Mouse (Mus musculus) T-cell, adult 2 months (primary cell): ENCODE data around the gene Prpf38b.
A peak's percentile ranks its signal among the peaks of the same experiment; 100 is the strongest.

Source experiments
- DNase-seq: peaks from one replicate; pipeline ENCODE4 v3.0.0; 2022; ENCODE audit warnings: low spot score

Gene Prpf38b

GRCm38 (mm10) chr3:108911548-108912413, at the start of gene Prpf38b:
TSS of gene Prpf38b (minus strand) at chr3:108911727.
- peak; percentile 95 for DNase-seq

- DNase-seq: no peak
These were observed 49.7 kb upstream of the Prpf38b start for GRCm38 (mm10) chr3:108961226-108961625.

DNA sequence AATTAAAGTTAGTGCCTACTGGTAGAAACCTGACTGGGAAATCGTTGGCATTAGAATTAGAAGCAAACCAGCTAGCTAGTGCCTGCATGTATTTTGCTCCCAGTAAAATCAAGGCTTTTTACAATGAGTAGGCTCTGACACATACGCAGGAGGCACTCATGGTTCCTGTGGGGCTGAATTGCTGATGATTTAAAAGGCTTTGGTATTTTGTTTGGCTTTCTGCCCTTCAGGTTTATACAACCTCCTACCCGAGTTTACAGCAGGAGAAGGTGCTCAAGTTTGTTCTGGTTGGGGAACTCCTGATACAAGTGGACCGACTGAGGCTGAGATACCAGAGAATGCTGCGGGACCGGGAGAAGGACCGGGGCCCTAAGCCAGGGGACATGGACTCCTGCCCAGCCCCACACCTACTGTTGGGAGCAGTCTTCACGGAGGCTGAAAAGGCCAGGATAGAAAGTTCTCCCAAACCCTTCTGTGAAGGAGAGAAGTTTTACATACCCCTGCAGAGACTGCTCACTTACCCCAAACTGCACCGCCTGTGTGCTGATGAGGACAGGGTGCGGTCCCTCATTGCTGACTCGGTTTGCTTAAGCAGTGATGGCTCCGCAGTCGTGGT, 48.3 kb upstream of the Prpf38b start:
- no peak for DNase-seq

DNA sequence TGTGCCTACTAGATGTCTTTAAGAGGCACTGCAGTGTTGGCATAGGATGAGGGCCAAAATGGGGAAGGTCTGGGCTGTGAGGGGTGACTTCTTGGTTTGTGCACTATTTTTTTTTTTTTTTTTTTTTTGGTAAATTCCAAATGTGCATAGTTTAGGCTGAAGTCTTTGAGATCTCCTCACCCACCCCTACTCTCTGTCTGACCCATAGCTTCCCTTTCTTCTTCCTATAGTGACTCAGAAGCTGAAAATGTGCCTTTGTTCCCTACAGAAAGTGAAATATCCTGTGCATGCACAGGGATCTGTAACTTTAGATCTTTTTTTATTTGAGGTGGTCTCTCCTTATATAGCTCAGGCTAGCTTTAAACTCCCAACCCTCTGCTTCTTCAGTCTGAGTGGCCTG, 46.4 kb upstream of the Prpf38b start:
- DNase-seq: no peak

DNA sequence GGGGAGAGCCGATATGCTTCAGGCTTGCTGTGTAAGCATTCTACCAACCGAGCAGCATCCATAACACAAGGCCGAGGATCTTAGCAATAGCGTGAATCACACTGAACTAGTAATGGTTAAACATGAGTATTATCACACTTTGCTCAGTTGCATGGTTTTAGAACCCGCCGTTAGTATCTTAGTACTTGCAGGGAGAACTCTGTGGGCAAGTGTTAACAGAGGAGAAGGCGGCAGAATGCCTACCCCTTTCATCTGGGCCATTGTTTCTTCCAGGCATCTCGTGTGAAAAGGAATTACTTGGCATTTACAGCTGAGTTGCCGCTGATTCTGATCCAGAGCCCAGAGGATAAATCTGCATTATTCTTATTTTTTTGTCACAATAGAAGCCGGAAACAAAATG, 29.5 kb upstream of the Prpf38b start:
- no peak for DNase-seq

DNA sequence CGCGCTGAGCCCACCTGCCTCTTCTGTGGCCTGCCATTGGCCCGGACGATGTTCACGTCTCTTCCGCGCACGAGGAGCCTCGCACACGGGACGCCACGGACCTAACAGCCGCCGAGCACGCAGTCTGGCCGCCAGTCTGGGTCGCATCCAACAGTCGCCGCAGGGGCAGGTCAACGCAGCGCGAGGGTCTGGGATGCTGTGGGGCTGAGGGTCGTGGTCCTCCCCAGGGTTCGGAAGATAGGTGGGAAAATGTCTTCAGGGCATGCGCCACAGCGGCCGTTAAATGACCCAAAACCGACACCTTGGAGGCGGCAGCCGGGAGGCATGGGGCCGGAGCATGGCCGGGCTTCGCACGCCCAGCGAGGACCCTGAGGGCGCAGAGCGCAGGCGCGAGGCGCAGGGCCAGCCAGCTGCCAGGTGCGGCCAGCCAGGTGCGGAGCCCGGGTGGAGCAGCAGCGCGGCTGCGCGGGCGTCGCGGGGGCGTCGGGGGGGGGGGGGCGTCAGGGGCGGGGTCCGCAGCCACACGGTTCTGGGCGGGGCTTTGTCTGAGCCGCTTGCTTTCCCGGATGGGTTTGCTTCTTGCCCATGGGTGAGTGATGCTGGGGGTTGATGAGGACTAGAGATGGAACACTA, 28.6 kb upstream of the Prpf38b start, which contains the start of gene Gm9857:
Gene Gm9857 (minus strand): TSS at position 445 of the 633 bp plus-strand sequence.
- DNase-seq: no peak

DNA sequence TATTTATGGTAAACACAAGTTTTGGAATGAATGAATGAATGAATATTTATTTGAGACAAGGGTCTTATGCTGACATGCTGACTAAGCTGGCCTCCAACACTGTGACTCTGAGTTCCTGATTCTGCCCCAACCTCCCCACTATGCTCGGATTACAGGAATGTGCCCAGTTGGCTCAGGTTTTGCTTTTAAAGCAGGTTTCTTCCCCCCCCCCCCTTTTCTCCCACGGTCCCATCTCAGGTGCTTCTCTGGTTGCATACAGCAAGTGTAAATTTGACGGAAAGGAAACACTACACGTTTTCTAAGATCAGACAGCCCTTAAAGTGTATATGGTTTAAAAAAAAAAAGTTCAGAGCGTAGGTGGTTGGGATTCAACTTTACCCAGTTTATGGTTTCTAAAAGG, 28.0 kb upstream of the Prpf38b start, which contains the start of gene Henmt1:
Gene Henmt1 (plus strand): TSS at position 301 of the 400 bp plus-strand sequence.
- no peak for DNase-seq

- no peak for DNase-seq
These were observed 27.2 kb upstream of the Prpf38b start for GRCm38 (mm10) chr3:108938691-108939090.

DNA sequence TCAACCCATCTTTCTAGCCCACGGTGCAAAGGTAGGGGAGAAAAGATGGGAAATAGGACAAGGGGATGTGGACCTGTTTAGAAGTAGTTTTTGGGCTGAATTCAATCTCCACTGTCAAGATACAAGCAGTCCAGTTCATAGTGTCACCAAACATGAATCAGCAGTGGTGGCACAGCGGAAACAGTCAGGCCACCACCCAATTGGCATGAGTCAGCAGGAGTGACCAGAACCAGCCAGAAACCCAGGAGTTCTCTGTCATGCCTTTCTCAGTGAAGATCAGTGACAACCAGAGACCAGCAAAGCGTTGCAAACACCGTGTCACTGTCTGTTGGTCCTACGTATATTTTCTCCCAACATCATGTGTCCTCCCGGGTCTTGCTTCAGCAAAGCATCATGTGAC, 22.0 kb upstream of the Prpf38b start:
- DNase-seq: no peak

DNA sequence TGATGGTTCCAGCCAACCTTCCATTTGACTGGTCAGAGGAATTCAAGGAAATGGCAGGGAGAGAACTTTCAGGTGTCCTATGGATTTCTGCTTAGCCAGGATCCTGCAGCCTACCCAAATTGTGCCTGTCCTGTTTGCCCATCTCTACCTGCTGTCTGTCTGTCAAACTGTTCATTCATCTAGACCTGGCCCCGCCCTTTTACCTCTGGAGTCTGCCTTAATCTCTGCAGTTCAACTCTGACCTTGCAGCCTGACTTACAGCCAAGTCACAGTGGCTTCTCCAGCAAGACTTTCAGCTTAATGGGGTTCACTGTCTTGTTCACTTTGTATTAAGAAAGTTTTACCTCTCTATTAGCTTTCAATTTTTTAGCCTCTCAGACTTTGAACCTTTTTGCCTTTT, 14.8 kb upstream of the Prpf38b start:
- DNase-seq: no peak

GRCm38 (mm10) chr3:108925677-108926076, 14.2 kb upstream of the Prpf38b start:
- DNase-seq: no peak

DNA sequence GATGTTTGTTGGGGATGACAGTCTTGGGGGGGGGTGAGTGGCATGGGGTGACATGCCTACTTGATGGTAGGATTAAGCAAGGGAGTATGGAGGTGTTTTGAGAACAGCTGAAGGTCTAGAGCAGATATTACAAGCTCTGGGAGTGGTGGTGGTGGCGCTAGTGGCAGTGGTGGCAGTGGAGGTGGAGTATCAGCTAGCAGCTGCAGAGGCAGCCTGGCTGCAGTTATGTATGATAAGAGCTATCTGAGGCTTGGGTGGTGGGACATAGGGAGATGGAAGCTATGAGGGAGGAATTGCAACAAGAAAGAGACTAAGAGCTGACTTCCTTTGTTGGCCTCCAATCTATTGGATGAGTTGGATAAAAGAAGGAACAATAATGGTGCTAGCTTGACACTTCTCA, 10.3 kb upstream of the Prpf38b start:
- DNase-seq: no peak

- DNase-seq: no peak
These were observed 9.0 kb upstream of the Prpf38b start for GRCm38 (mm10) chr3:108920442-108921070.

DNA sequence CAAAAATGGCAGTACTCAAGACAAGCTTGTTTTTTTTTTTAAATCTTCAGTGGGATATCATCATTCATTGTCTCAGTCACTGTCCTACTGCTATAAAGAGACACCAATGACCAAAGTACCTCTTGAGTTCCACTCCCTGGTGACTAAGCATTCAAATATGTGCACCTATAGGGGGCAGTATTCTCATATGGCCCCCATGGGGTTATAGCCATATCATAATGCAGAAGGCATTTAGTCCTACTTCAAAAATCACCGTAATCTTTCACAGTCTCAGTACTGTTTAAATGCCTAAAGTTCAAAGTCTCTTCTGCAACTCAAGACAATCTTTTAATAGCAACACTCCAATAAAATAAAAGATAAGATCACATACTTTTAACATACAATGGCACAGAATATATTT, 7.3 kb upstream of the Prpf38b start:
- DNase-seq: no peak

- DNase-seq: no peak
These were observed 6.5 kb upstream of the Prpf38b start for GRCm38 (mm10) chr3:108917986-108918385.

- DNase-seq: no peak
These were observed 5.3 kb upstream of the Prpf38b start for GRCm38 (mm10) chr3:108916857-108917256.

- no peak for DNase-seq
These were observed 4.5 kb upstream of the Prpf38b start for GRCm38 (mm10) chr3:108915999-108916398.

- peak; percentile 91 for DNase-seq
These were observed 413 bp downstream of the Prpf38b start for GRCm38 (mm10) chr3:108911081-108911547.

DNA sequence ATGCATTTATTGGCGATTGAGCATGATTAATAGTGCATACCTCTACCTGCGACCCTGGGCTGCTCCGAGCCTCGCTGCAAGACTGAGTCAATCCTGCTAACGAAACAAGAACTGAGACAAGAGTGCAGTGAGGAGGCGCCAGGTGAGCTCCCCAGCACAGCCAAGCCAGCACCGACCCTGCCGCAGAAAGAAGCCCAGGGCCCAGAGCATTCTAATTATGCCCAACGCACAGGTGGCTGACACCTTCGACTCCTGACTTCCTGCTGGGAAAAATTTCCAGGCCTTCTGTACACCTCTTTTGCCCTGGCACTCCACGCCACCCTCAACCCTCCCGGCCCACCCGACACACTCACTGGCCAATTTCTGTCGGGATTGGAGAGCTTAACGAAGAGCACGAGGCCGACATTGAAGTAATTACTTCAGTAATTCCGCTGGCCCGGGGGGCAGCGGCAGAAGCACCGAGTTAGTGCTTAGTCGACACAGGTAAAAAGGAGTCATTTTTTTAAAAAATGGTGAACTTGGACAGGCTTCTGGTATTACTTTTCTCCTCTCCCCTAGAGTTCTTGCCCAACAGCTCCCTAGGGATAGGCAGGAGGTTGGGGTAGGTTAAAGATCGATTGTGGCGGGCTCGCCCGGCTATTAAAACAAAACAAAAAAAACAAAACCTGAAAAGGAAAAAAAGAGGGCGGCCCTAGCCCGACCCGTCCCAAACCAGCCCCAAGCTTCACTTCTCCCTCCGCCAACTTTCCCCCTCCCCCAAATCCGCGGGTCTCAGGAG, 1.0 kb downstream of the Prpf38b start:
- DNase-seq: no peak

DNA sequence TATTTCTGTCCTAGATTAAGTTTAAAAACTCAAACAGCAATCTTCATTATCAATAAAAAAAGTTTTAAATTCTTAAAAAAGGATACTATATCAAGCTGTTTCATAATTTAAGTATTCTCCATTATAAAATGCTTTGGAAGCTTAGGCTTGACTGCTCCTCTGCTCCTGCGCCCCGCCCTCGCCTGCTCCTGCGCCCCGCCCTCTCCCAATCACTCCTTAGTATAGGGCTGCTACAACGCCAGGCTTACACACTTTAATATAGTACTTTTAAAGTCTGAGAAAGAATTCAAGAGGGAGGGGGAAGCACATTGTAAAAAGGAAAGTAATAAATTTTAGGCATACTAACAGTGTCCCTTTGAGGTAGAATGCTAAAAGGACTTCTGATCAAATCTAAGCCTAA, 8.6 kb downstream of the Prpf38b start:
- no peak for DNase-seq

DNA sequence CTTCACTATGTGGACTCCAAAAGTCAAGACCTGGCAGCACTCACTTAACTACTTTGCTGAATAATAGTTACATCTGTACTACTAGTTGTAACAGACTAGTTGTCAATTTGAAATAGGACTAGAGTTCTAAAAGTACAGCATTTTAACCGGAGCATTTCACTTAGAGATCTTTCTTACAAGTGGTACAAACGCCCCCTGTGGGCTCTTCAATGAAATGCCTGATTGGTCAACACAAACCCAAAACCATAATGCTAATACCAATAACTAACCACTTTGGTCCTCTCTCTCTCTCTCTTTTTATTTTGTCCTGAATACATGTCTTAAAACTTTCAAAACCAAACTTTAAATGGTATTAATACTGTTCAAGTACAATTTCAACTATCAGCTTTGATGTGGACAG, 9.5 kb downstream of the Prpf38b start:
- no peak for DNase-seq

DNA sequence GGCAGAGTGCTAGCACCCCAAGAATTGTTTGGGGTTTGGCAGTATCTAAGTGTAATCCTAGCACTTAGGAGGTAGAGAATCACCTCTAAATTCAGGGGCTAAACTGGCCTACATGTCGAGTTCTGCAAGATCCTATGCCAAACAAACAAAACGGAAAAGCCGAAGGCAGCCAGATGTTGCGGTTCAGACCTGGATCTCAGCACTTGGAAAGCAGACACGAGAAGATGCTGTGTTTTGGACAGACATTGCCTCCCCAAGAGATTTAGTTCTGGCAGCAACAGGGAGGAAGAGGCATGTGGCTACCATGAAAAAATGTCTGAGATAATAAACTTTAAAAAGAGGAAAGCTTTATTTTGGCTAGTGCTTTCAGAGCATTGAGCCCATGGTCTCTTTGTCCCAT, 10.8 kb downstream of the Prpf38b start:
- no peak for DNase-seq
